Mouse (Mus musculus) lung, postnatal 25 days (tissue): ENCODE data around the gene Ccer1.
A peak's percentile ranks its signal among the peaks of the same experiment; 100 is the strongest.
"Not testable (repeated sequence)": the region's sequence is repeated elsewhere in the genome, so short reads cannot be mapped to it uniquely, and the experiment has no call there.

ENCODE experiments used
- DNase-seq: peaks from one replicate; pipeline ENCODE4 v3.0.0; 2022; ENCODE audit warnings: low spot score

Gene Ccer1

GRCm38 (mm10) chr10:97692913-97693312 lies at the start of gene Ccer1:
Gene Ccer1 (plus strand): TSS chr10:97693059.
- no peak for DNase-seq

- DNase-seq, result no peak
Measured at GRCm38 (mm10) chr10:97643768-97644167, 49.1 kb upstream of the Ccer1 start, which contains the start of gene Epyc. Gene Epyc (plus strand): TSS chr10:97644068.

- DNase-seq, result no peak
Measured at GRCm38 (mm10) chr10:97650334-97650733, 42.5 kb upstream of the Ccer1 start.

- no peak for DNase-seq
Measured at GRCm38 (mm10) chr10:97659489-97659888, 33.4 kb upstream of the Ccer1 start.

- no peak for DNase-seq
Measured at GRCm38 (mm10) chr10:97668656-97669055, 24.2 kb upstream of the Ccer1 start.

GRCm38 (mm10) chr10:97670202-97670601 lies 22.7 kb upstream of the Ccer1 start:
- peak; percentile 16 for DNase-seq

GRCm38 (mm10) chr10:97673239-97673638 lies 19.6 kb upstream of the Ccer1 start:
- DNase-seq, result no peak

- no peak for DNase-seq
Measured at GRCm38 (mm10) chr10:97682981-97683380, 9.9 kb upstream of the Ccer1 start.

- DNase-seq, result no peak
Measured at GRCm38 (mm10) chr10:97687198-97687597, 5.7 kb upstream of the Ccer1 start.

- no peak for DNase-seq
Measured at GRCm38 (mm10) chr10:97689425-97689824, 3.4 kb upstream of the Ccer1 start.

- DNase-seq, result no peak
Measured at GRCm38 (mm10) chr10:97693398-97694135, 708 bp downstream of the Ccer1 start.

- no peak for DNase-seq
Measured at GRCm38 (mm10) chr10:97702321-97702720, 9.5 kb downstream of the Ccer1 start.

- DNase-seq, result peak; percentile 23
Measured at GRCm38 (mm10) chr10:97704562-97704961, 11.7 kb downstream of the Ccer1 start.

GRCm38 (mm10) chr10:97712687-97713086 lies 19.8 kb downstream of the Ccer1 start:
- peak; percentile 12 for DNase-seq

- no peak for DNase-seq
Measured at GRCm38 (mm10) chr10:97714584-97714983, 21.7 kb downstream of the Ccer1 start.

GRCm38 (mm10) chr10:97715289-97715906 lies 22.5 kb downstream of the Ccer1 start:
- no peak for DNase-seq

GRCm38 (mm10) chr10:97717233-97717632 lies 24.4 kb downstream of the Ccer1 start:
- no peak for DNase-seq

- no peak for DNase-seq
Measured at GRCm38 (mm10) chr10:97718021-97718420, 25.2 kb downstream of the Ccer1 start.

GRCm38 (mm10) chr10:97720625-97721024 lies 27.8 kb downstream of the Ccer1 start:
- DNase-seq, result no peak

GRCm38 (mm10) chr10:97722709-97723108 lies 29.9 kb downstream of the Ccer1 start:
- DNase-seq, result no peak

GRCm38 (mm10) chr10:97725929-97726328 lies 33.1 kb downstream of the Ccer1 start:
- no peak for DNase-seq

- not testable (repeated sequence) for DNase-seq
Measured at GRCm38 (mm10) chr10:97726655-97727054, 33.8 kb downstream of the Ccer1 start, which contains the start of gene C030005K15Rik. Gene C030005K15Rik (minus strand): TSS chr10:97726755.
